Mouse (Mus musculus) C2C12 (cell line): ENCODE data around the gene Timp2. TPM values are rescaled to one million over a fixed set of nuclear protein-coding genes. Genes with fewer than 3 reads are reported as not detected.
"Not testable (repeated sequence)": the region's sequence is repeated elsewhere in the genome, so short reads cannot be mapped to it uniquely, and the experiment has no call there.

Source experiments
- H3K27me3 ChIP-seq: one replicate; pipeline ENCODE4 v1.6.1; 2011; ENCODE audit not compliant: control insufficient read depth, insufficient read depth, insufficient read length
- H3K36me3 ChIP-seq: one replicate; pipeline ENCODE4 v1.6.1; 2011; ENCODE audit not compliant: control insufficient read depth, insufficient read depth
- H3K4me3 ChIP-seq: one replicate; pipeline ENCODE4 v1.5.1; 2011; ENCODE audit warnings: mild to moderate bottlenecking, control low read depth; ENCODE audit not compliant: poor library complexity, insufficient read depth, severe bottlenecking
- H3K79me2 ChIP-seq: one replicate; pipeline ENCODE4 v1.6.1; 2011; ENCODE audit not compliant: control insufficient read depth, insufficient read depth
- H3K79me3 ChIP-seq: one replicate; pipeline ENCODE4 v1.6.1; 2011; ENCODE audit warnings: low read depth, control low read depth
- H3ac ChIP-seq: one replicate; pipeline ENCODE3; 2011; ENCODE audit warnings: low read depth; ENCODE audit not compliant: control insufficient read depth, insufficient read length
- CEBPB ChIP-seq: IDR thresholded peaks from one replicate; pipeline ENCODE4 v1.6.1; 2011; ENCODE audit warnings: low read depth, mild to moderate bottlenecking, control low read depth, moderate library complexity
- CTCF ChIP-seq: IDR thresholded peaks from one replicate; pipeline ENCODE4 v1.5.1; 2011; ENCODE audit not compliant: control insufficient read depth, insufficient read depth, insufficient read length
- FOSL1 ChIP-seq: IDR thresholded peaks from one replicate; pipeline ENCODE4 v1.8.0; 2011; ENCODE audit warnings: mild to moderate bottlenecking, low read length; ENCODE audit not compliant: poor library complexity, insufficient read depth, severe bottlenecking
- MAX ChIP-seq: IDR thresholded peaks from one replicate; pipeline ENCODE4 v1.6.1; 2011; ENCODE audit warnings: mild to moderate bottlenecking, control low read depth
- MYOD1 ChIP-seq: IDR thresholded peaks from one replicate; pipeline ENCODE4 v1.6.1; 2011; ENCODE audit warnings: low read depth; ENCODE audit not compliant: control insufficient read depth, insufficient read length
- MYOG ChIP-seq: IDR thresholded peaks from one replicate; pipeline ENCODE4 v1.6.1; 2011; ENCODE audit not compliant: control insufficient read depth, insufficient read length; ENCODE audit errors: extremely low read depth
- USF1 ChIP-seq: IDR thresholded peaks from one replicate; pipeline ENCODE4 v1.6.1; 2011; ENCODE audit warnings: low read depth, mild to moderate bottlenecking, control low read depth, moderate library complexity
- polyA plus RNA-seq: library from polyadenylated mRNA; unstranded; fragments of >200 nt; fragmentation: generic; extraction: Trizol; gene quantifications from one replicate; pipeline ENCODE4 v1.2.1, GENCODE M21; 2012; ENCODE audit warnings: missing spikeins

Timp2 gene
- polyA plus RNA-seq, 1 experiment: 372 TPM

GRCm38 (mm10) chr11:118316231-118316806 lies 39.2 kb downstream of the Timp2 start:
- H3K36me3 ChIP-seq: peaks cover 97% of the 10 kb centered on the region
- peaks cover 11% of the 10 kb centered on the region for H3K79me3 ChIP-seq
- H3K27me3 ChIP-seq: no peaks in the 10 kb centered on the region
- H3K79me2 ChIP-seq: peaks cover 16% of the 10 kb centered on the region
- no peak overlapping the region for H3K4me3 ChIP-seq
- no peak overlapping the region for H3ac ChIP-seq
- TF ChIP-seq CTCF (no peak), MYOG (no peak), MYOD1 (no peak), FOSL1 (no peak), MAX (no peak), USF1 (no peak), CEBPB (no peak)

GRCm38 (mm10) chr11:118312132-118312723 lies 43.3 kb downstream of the Timp2 start:
- Histone ChIP-seq H3K4me3 (no peak overlapping the region), H3K27me3 (no peaks in the 10 kb centered on the region), H3K79me2 (no peaks in the 10 kb centered on the region), H3ac (no peak overlapping the region), H3K79me3 (no peaks in the 10 kb centered on the region), H3K36me3 (peaks cover 95% of the 10 kb centered on the region)
- TF ChIP-seq MYOD1 (no peak), CEBPB (no peak), MAX (no peak), CTCF (no peak), FOSL1 (no peak), USF1 (no peak), MYOG (no peak)

DNA sequence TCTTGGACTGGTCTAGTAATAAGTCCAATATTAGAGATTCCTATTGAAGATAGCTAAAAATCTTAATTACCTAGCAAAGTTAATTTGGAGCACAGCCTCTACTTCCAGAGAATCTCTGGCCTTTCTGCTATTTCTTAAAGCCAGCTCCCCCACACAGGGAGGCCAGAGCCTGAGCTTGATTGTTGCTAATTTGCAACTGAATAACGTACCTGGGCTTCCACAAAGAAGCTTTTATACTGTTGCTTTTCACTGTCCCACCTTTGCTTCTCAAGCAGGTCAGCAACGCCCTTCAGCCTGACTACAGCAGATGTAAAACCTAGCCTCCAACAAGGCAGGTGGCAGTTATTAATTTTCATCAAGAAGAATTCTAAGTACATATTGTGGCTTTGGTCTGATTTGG lies 47.6 kb downstream of the Timp2 start:
- not testable (repeated sequence) for H3K4me3 ChIP-seq
- peaks cover 93% of the 10 kb centered on the region for H3K36me3 ChIP-seq

GRCm38 (mm10) chr11:118303959-118304358 lies 51.6 kb downstream of the Timp2 start:
- H3ac ChIP-seq, H3K4me3 ChIP-seq, H3K27me3 ChIP-seq, H3K79me2 ChIP-seq, H3K79me3 ChIP-seq: not testable (repeated sequence)
- peaks cover 89% of the 10 kb centered on the region for H3K36me3 ChIP-seq

More for the DNA sequence above, 47.6 kb downstream of the Timp2 start:
- H3K27me3 ChIP-seq, H3K79me2 ChIP-seq, H3K79me3 ChIP-seq, H3ac ChIP-seq: not testable (repeated sequence)

DNA sequence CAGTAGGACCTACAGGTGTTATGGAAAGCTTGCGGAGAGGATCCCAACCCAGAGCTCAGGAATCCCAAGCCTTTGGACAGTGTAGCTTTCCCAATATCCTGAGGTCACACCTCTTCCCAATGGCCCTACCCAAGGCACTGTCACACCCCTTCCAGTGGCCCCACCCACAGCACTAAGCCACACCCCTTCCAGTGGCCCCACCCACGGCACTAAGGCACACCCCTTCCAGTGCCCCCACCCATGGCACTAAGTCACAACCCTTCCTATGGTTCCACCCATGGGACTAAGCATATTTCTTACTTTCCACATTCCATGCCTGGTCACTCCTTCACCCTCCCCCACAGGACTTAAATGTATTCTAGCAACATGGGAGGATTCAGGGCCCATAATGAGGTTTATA lies 56.7 kb downstream of the Timp2 start:
- H3K36me3 ChIP-seq: peaks cover 62% of the 10 kb centered on the region
- no peaks in the 10 kb centered on the region for H3K27me3 ChIP-seq
- H3ac ChIP-seq: no peak overlapping the region
- H3K79me2 ChIP-seq: no peaks in the 10 kb centered on the region
- no peak for TF ChIP-seq MYOG
- TF ChIP-seq FOSL1: no peak
- TF ChIP-seq MAX: no peak
- no peak for TF ChIP-seq CTCF
- TF ChIP-seq CEBPB: no peak
- no peak overlapping the region for H3K4me3 ChIP-seq
- peaks cover 1% of the 10 kb centered on the region for H3K79me3 ChIP-seq

DNA sequence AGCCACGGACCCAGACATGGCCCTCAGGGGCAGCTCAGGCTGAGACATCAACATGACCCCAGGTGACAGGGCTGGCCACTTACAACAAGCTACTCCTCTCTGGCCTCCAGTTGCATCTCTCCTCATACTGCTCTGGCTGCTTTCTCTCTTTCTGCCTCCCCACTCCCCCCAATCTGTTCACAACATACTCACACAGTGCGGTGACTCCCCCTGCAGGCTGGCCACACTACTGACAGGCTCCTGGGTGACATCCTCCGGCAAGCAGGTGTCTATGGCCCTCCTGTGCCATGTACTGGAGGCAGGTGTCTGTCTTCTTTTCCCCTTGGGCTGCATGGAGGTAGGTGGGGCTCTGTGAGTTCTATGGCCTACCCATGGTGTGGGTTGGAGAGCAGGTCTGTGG lies 57.6 kb downstream of the Timp2 start:
- H3ac ChIP-seq: no peak overlapping the region
- TF ChIP-seq MYOG: no peak
- no peak for TF ChIP-seq CTCF
- no peak for TF ChIP-seq USF1
- no peak for TF ChIP-seq FOSL1
- no peak for TF ChIP-seq MYOD1
- no peak for TF ChIP-seq CEBPB
- no peak for TF ChIP-seq MAX
- no peaks in the 10 kb centered on the region for H3K79me2 ChIP-seq
- H3K27me3 ChIP-seq: no peaks in the 10 kb centered on the region
- no peak overlapping the region for H3K4me3 ChIP-seq
- peaks cover 60% of the 10 kb centered on the region for H3K36me3 ChIP-seq
- H3K79me3 ChIP-seq: no peaks in the 10 kb centered on the region
